Mouse (Mus musculus) cerebellum, adult 8-10 months (tissue): Measurements from ENCODE around the gene Prkaa2.

Experiments
- DNase-seq: peaks from one replicate; pipeline ENCODE4 v3.0.0; 2022

The Prkaa2 gene

DNA sequence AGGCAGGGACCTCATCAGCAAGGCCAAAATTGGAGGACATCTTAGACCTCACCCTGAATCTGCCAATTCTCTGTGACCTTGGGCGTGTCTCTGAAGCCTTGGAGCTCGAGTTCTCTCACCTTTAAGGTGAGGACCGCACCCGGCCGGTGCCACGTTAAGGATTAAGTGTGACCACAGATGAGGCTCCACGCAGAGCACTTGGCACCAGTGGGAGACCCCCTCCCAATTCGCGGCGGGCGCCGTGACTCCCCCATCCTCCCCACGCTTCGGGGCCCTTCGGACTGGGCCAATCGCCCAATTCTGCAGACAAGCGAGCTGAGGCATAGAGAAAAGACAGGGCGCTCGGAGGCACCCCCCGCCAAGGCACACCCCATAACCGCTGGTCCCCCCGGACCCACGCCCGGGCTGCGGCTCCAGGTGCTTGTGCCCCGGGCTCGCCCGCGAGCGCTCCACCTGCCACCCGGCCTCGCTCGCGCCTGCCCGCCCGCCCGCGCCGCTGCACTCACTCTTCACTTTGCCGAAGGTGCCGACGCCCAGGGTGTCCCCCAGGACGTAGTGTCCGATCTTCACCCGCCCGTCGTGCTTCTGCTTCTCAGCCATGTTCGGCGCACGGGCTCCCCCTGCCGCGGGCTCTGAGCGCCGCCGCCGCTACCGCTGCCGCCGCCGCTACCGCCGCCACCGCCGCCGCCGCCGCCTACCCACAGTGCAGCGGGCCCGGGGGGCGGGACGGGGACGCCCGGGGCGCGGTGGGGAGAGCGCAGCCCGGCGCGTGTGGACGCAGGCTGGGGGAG lies at the start of gene Prkaa2:
Prkaa2 (minus strand) TSS at position 692 of the 791 bp plus-strand sequence.
- peak; percentile 80 for DNase-seq

DNA sequence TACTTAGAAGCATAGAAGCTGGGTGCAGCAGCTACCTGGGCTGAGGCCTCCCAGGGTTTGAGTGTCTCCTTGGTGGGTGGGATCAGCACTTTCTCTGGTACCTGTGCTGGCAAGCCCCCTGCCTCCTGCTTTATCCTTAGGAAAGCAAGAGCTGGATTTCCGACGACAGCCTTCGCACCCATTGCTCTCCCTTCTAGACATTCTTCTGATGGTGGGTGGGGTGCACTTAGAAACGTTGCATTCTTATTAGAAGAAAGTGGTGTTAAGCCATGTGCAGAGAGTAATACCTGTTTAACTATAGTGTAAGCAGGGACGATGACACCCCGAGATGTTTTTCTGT lies 49.8 kb upstream of the Prkaa2 start:
- DNase-seq: no peak

DNA sequence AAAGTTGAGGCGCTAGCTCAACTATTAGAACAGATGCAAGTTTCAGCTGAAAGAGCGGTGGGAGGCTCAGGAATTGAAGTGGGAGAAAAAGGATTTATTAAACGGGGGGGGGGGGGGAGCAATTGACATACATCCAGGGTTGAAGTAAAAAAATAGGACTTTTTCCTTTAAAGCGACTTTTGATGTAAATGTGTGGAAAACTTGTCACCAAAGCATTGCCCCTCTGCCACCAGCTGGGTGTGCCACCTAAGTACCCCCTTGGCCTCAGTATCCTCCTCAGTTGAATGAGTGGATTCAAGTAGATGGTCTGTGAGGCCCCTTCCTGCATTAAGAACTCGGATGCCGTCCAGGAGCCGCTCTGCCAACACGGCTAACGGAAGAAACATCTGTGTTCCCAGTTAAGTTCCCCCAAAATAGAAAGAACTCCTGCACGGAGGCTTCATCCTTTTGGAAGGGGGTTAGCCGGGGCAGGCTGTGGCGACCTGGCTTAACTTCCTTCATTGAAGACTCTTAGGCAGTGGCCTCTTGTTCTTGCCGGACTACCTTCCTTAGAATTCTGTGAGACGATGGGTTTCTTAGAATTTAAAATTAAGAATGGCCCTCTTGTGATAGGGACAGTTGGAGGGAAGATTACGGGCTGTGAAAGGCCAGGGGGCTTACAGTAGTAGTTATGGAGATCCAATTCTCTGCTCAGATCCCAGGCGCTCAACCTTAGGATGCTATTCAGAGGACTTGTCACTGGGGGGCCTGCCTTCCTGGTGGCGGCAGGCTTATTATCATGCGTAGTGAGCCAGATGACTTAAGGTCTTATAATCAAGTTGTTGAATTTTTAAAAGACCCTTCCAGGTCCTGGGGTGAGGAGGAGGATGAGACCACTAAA lies 49.2 kb upstream of the Prkaa2 start:
- DNase-seq: no peak

DNA sequence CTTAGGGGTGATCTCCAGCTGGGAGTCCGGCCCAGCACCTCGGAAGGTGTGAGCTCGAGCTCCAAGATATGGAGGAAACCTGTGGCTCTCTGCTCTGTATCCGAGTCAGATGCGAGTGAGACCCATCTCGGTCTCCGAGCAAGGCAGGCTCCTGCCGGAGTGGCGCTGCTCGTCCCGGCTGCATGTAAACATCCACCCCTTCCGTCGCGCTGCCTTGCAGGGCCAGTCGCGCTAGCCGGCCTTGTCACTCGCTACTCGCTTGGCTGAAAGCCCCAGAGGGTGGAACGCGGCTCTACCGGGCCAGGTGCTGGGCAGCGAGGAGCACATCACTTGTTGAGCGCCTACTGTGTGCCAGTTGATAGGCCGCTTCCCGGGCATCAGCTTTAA lies 48.5 kb upstream of the Prkaa2 start:
- peak; percentile 41 for DNase-seq

DNA sequence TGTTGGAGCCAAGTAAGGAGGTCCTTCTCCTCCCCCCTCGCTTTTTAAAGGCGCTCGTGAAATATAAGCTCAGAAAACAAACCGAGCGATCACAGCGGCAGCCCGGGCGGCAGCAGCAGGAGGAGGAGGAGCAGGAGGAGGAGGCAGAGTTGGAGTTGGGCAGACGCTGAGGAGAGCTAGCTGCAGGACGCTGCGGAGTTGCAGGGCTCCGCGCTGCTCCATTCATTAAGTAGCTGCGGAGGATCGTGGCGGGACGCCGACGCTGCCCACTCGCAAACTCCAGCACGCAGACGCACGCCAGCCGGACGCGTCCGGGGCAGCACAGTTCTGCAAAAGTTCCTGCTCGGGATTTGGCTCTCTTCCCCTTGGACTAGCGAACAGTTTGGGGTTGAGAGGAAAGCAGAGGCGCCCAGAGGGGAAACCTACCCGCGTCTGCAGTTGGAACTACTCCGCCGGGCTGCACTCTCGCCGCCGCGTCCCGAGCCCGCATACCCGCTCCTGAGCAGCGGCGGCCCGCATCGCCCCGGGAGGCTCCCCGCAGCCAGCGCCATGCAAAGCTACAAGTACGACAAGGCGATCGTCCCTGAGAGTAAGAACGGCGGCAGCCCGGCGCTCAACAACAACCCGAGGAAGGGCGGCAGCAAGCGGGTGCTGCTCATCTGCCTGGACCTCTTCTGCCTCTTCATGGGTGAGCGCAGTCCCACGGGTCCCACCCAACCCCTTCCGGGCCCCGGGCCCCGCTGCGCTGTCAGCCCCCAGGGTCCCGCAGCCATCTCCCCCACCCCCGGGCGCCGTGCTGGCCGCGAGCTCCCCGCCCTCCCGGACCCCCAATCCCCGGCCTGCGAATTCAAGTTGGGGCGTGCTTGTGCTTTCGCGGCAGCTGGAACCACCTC lies 47.8 kb upstream of the Prkaa2 start, which contains the start of gene Plpp3:
Plpp3 (plus strand) TSS at position 72 of the 893 bp plus-strand sequence.
- DNase-seq: peak; percentile 30

DNA sequence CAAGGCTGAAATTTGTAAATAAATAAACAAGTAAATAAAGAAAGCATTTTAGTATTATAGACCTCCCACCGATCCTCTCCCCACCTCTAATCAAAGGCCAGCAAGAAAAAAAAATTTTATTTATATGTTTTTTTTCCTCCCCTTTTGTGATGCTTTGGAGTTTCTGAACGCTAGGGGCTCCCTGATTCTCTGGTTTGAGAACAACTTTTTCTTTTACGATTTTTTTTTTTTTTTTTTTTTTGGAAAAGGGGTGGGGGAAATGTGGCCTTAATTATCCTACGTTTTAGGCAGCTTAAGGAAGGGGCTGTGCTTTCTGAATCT lies 47.2 kb upstream of the Prkaa2 start:
- DNase-seq: no peak

DNA sequence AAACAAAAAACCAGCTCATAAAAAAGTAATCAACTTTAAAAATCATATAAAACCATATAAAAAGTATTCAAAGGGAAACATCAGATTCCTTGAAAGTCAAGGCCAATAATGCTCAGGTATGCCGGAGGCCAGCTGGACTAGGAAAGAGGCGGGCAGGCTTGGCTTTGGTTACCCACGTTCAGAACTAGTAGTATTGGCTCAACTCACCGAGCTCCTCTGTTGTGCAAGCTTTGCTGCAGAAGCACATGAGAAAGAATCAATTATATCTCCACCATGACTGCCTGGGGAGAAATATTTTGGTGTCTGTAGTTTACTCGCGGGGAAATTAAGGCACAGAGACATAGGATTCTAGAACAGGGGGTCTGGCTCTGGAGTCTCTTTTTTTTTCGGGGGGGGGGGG lies 46.6 kb upstream of the Prkaa2 start:
- no peak for DNase-seq

DNA sequence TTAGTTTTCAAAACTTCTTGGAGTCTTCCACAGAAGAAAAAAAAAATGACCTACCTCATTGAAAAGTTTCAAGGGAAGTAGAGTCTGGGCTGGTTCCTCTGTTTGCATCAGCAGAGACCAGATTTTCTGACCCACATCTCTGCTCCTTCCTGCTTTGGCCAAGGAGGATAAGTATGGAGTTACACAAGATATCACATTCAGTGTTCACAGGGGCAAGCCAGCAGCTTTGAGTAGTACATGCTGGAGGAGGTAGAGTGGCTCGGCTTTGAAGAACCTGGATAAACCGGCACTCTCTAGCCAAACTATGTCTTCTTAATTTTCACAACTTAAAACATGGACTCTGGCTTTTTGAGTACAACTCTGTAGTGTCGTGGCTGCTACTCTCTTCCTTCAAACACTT lies 43.5 kb upstream of the Prkaa2 start:
- no peak for DNase-seq

DNA sequence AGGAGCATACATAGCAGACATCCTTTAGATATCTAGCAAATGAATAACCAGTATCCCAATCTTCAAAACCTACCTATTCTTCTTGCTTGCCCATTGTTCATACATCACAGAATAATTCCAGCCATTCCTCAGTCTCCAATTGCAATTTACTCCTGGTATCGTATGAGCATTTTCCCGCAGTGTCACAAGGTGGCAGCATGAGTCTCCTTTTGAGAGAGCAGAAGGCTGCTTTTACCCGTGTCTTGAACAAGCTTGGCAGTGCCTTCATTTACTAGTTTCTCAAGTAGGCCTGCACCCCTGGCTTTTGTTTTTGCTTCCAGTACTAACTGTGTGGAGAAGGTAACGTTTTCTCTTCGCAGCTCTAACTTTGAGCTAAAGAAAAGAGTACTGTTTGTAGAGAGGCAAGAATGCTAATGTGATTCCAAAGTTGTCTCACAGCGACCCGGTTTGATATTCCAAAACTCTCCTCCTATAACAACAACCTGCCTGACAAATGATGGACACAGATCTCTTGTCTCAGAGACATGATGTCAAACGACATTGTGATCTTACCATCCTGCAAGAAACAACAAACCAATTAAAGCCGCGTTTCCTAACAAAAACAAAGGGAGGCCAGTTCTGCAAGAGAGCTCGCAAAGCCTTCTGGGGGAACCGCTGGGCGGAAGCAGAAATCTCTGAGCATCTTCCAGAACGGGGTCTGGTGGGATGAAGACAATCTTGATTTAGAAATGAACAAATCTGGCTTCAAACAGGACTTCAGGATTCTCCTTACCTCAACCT lies 42.4 kb upstream of the Prkaa2 start:
- peak; percentile 49 for DNase-seq

DNA sequence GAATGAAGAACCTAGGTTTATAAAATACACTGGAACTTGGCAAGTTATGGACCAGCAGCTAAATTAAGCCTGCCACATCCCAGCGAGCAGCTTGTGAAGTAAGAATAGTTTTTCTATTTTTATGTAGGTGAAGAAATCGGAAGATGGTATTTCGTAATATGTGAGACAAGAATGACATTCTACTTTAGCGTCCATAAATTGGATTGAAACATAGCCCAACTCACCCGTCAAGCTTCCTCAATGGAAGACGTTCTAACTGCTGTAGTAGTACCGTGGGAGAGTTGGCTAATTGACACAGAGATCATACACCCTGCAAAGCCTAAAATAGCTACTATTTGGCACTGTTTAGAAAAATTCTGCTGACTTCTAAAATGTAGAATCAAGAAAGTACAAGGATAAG lies 39.8 kb upstream of the Prkaa2 start:
- no peak for DNase-seq

DNA sequence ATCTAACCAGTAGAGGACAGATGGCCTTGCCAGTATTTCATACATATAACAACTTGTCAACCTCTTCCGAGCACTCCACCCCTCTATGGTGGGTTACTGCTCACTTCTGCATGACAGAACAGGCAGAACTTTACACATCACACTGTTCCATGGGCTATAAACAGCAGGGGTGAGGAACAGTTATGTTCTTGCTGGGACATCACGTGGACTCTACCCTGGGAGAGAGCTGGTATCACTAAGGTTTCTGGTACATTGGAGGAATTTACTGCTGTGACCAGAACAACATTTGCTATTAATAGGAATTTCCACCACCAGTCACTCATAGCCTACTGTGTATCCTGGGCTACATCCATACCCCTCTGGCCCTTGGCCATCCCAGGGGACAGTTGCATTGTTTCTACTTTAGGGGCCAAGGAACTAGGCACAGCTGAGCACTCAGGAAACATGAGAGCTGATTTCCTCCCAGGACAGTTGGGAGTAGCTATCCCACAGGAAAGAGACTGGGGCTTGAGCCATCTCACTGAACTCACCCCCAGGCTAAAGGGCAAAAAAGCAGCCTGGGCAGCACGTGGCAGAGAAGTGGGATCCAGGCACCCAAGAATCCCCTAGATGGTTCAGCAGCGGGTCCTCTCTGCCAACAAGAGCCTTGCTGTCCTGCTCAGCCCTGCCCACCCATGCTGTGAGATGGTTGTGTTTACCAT lies 23.8 kb upstream of the Prkaa2 start:
- DNase-seq: no peak

DNA sequence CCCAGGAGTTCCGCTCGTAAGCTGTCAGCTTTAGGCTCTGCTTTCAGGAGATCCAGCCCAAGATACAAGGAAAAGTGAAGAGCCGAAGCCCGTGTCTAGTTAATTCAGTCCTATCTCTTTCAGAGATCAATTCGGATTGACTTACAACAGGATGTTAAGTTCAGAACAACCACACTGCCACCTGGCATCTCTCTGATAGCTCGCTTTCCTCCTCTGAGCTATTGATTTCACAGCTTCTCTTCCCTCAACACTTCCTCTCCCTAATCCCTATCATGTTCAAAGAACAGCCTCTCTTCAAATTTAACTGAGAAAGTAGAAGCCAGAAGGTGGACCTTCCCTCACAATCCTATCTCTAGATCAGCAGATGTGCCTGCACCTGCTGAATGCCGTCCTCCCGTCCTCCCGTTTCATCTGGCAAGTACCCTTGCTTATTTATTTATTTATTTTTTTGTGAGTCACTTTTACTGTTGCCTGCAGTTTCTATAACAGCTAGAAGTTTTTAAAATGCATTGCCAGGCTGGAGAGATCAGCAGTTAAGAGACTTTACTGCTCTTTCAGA lies 22.1 kb upstream of the Prkaa2 start:
- DNase-seq: no peak

DNA sequence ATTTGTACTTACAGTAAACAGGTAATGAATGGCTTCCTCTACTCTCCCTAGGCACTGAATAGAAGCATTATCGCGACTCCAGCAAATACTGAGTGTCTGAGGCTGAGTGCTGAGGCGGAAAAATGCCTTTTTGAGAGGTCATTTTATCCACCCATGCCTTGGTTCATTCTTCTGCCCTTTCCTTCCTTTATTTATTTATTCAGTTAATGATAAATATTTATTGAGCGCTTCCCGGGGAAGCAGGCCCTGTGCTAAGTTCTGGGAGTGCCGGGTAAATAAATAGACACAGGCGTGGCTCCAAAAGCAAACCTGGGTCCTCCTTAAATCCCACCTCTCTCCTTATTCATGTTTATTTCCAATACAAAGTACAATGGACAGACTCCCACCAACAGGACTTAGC lies 19.5 kb upstream of the Prkaa2 start:
- no peak for DNase-seq

DNA sequence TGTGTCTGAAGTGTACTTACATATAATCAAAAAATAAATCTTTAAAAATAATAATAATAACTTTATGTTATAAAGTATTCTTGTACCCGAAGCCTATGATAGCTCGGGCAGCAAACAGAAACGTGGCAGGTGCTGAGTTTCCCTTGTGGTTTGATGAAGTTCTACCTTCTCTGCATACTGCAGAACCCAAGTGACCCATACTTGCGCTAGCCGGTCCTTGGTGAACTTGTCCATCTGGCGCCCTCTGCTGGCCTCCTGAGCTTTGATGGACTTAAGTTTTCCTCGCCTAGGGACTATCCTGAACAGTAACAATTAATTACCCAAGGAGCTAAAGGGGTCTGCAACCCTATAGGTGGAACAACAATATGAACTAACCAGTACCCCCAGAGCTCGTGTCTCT lies 12.7 kb upstream of the Prkaa2 start:
- DNase-seq: peak; percentile 77

DNA sequence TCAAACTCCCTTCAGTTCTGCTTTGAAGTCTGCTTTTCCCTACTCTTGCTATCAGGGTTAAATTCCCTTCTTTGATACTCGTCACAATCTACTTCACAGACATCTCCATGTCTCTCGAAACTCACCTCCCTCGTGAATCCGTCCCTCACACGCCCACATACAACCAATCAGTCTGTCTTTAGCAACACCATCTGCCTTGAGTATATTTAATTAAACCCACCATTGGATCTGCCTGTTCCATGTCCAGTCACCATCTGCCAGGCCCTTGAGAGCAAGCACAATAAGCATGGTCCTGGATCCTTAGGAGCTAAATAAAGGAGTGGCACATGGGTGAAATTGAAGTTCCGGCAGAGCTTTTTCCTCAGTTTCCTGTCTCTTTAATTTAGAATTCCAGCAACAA lies 11.4 kb upstream of the Prkaa2 start:
- DNase-seq: no peak

DNA sequence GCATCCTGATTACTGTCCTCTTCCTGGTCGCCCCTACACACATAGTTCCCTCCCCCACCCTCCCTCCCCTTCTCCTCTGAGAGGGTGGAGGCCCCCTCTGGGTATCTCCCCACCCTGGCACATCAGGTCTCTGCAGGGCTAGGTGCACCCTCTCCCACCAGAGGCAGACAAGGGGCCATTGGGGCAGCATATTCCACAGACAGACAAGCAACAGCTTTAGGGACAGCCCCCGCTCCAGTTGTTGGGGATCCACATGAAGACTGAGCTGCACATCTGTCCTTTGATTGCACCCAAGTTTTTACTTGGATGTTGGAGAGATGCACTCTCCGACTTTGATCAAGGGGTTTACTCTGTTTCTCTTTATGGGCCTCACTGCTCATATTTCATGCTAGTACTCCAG lies 3.8 kb upstream of the Prkaa2 start:
- DNase-seq: no peak

DNA sequence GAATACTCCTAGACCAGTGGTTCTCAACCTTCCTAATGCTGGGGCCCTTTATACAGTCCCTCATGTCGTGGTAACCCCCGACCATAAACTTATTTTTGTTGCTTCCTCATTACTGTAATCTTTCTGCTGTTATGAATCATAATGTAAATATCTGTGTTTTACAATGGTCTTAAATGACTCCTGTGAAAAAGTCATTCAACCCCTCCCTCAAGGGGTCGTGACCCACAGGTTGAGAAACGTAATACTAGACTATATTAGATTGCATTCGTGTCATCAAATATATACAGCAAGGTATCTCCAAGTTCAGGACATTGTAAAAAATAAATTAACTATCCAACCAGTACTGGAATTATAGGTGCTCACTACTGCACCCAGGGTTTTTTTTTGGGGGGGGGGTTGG lies 3.4 kb upstream of the Prkaa2 start:
- no peak for DNase-seq

DNA sequence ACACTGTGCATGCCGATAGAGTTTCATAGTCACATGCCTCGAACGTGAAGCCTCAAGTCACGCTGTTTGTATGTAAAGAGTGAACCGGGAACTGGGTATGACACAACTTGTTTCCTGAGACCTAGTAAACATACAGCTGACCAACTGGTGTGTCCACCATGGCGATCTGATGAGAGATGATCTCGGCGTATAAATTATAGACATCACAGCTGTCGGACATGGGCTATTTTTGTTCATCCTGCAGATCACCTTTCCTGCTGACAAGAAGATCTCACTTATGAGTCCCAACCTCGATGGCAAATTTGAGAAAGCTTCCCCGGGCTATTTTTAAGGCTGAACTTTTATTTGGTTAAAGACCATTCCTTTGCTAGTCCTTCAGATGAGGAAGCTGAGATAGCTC lies 2.1 kb upstream of the Prkaa2 start:
- no peak for DNase-seq

DNA sequence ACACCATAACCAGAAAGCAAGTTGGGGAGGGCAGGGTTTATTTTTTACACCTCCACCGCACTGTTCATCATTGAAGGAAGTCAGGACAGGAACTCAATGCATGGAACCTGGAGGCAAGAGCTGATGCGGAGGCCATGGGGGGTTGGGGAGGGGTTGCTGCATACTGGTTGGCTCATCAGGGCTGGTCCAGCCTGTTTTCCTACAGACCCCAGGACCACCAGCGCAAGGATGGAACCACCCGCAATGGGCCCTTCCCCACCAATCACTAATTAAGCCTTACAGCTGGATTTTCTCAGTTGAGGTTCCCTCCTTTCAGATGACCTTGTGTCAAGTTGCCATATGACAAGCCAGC lies 970 bp upstream of the Prkaa2 start:
- no peak for DNase-seq

DNA sequence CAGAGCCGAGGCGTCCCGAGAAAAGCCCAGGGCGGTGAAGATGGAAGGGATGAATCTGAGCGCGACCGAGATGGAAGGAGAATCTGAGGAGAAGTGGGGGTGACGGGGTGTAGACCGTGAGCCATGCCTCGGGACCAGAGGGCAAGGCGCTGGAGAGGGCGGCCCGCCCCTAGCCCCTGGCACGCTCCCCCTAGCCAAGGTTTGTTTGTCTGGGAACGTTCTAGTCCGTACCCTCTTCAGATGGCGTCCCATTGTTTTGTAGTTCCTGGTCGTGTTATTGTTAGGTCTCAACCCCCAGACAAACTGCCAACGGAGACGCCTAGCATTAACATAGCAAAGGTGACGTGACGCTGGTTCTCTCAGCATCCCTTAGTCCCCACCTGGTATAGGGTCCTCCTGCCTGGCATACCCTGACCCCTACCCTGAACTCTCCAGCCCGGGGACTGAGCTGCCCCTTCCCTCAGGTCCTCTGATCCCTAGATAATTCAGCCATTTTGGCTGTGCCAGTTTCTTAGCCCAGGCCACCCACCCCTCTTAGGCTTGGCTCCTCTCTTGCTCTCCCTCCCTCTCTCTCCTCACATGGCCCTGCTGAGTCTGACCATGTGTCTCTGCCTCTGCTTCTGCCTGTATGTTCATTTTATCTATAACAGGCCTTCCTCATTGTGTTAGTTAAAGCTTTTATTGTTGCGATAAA lies 447 bp upstream of the Prkaa2 start:
- peak; percentile 52 for DNase-seq

DNA sequence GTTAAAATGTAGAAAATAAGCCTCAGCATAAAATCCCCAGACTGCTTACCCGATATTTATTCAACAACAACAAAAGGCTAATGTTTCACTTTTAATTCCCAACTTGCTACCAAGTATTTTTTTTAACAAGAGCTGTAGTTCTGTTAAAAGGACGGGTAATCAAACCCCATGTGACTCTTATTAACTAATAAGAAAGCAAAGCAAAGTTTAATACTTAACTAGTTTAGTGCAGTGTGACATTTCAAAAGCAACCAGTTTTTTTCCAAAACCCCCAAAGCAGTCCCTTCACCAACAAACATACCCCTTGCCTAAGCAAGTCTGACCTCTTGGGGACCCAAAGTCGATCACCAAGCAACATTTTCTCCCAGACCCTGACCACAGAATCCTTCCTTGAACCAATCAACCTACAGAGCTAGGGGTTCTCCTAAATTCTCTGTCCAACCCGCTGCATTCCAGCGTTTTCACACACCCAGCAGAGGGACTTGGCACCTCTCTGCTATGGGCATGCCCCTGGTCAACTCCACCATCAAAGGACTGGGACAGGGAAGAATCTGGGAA lies 970 bp downstream of the Prkaa2 start:
- no peak for DNase-seq
